Mouse (Mus musculus) embryonic fibroblast, embryonic 13.5 days (primary cell): ENCODE data around the gene Cdc42bpg.

ENCODE experiments used
- CTCF ChIP-seq: IDR thresholded peaks from 2 replicates; pipeline ENCODE4 v1.5.1; 2011; ENCODE audit warnings: mild to moderate bottlenecking, control low read depth, low read length, moderate library complexity, borderline replicate concordance; ENCODE audit not compliant: insufficient read depth
- POLR2A ChIP-seq: IDR thresholded peaks from 2 replicates; pipeline ENCODE4 v1.6.1; 2011; ENCODE audit warnings: low read depth, mild to moderate bottlenecking, control low read depth, low read length, moderate library complexity

DNA sequence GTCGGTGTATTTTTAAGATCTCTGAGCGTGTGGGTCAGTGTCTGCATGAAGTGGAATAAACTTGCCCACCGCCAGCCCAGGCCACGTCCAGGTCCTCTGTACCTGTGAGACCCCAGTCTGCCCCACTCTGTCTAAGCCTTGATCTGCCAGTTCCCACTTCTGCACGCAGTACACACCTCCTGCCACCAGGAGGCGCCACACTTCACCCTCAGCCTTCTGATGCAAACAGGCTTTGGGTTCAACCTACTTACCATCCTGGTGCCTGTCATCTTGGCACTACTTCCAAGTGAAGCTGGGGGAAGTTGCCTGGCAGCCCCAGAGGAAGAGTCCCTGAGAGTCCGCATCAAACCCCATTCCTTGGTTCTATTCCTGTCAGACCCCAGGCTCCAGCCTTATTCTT is 44.0 kb upstream of the Cdc42bpg start:
- TF ChIP-seq CTCF (peak; percentile 94), POLR2A (no peak)
